Mouse (Mus musculus) heart, embryonic 12.5 days (tissue): ENCODE results near the gene Igf2r. TPM values are rescaled to one million over a fixed set of nuclear protein-coding genes. Genes with fewer than 3 reads are reported as not detected.
A peak's percentile ranks its signal among the peaks of the same experiment; 100 is the strongest.

Experiments
- ATAC-seq: fragments of 200-750 bp; cut with Nextera tagmentation; 2 replicates; pipeline ENCODE4 v1.8.0; 2017; ENCODE audit warnings: moderate TSS enrichment, moderate library complexity; ENCODE audit not compliant: insufficient number of reproducible peaks, low FRiP score
- H3K27ac ChIP-seq: fragments of 300-500 bp; sonication (generic); 2 replicates; pipeline ENCODE4 v1.5.1; 2016; ENCODE audit warnings: mild to moderate bottlenecking, moderate library complexity; ENCODE audit not compliant: poor library complexity, severe bottlenecking
- H3K27me3 ChIP-seq: fragments of 300-500 bp; sonication (generic); replicated peaks from 2 replicates; pipeline ENCODE4 v1.6.1; 2016; ENCODE audit warnings: mild to moderate bottlenecking, moderate library complexity
- H3K36me3 ChIP-seq: fragments of 300-500 bp; sonication (generic); 2 replicates; pipeline ENCODE4 v1.6.1; 2016; ENCODE audit warnings: mild to moderate bottlenecking, moderate library complexity
- H3K4me1 ChIP-seq: fragments of 300-500 bp; sonication (generic); replicated peaks from 2 replicates; pipeline ENCODE4 v1.6.1; 2016; ENCODE audit warnings: mild to moderate bottlenecking
- H3K4me2 ChIP-seq: fragments of 300-500 bp; sonication (generic); 2 replicates; pipeline ENCODE4 v1.6.1; 2016; ENCODE audit warnings: mild to moderate bottlenecking, moderate library complexity
- H3K4me3 ChIP-seq: fragments of 300-500 bp; sonication (generic); 2 replicates; pipeline ENCODE4 v1.5.1; 2016; ENCODE audit warnings: mild to moderate bottlenecking
- H3K9ac ChIP-seq: fragments of 300-500 bp; sonication (generic); 2 replicates; pipeline ENCODE4 v1.6.1; 2016; ENCODE audit warnings: mild to moderate bottlenecking, moderate library complexity
- H3K9me3 ChIP-seq: fragments of 300-500 bp; sonication (generic); replicated peaks from 2 replicates; pipeline ENCODE4 v1.6.1; 2016; ENCODE audit warnings: mild to moderate bottlenecking, moderate library complexity
- WGBS: fragments of 180-500 bp; shearing (Covaris S2); methylation state at CpG from one replicate; pipeline ENCODE4 v1.1.7; 2016; 5-methylcytosine and 5-hydroxymethylcytosine counted together
- polyA plus RNA-seq: library from polyadenylated mRNA; unstranded; fragments of >200 nt; fragmentation: Nextera tagmentation; extraction: Ambion mirVana; gene quantifications from 2 replicates; pipeline ENCODE4 v1.2.1, GENCODE M21; 2016

Igf2r gene
- polyA plus RNA-seq, 1 experiment from 2014 or later = 293 TPM

- no peak overlapping the region for H3K27ac ChIP-seq
- 68% methylated on average over 3 of the region's 3 CpGs for WGBS
- H3K36me3 ChIP-seq = peaks cover 80% of the 10 kb centered on the region
Measured at GRCm38 (mm10) chr17:12727748-12728147, 41.7 kb downstream of the Igf2r start.

GRCm38 (mm10) chr17:12725871-12726270 lies 43.6 kb downstream of the Igf2r start:
- Histone ChIP-seq H3K27me3 (no peaks in the 10 kb centered on the region), H3K4me3 (no peak overlapping the region), H3K9ac (no peak overlapping the region), H3K9me3 (no peaks in the 10 kb centered on the region), H3K4me1 (peaks cover 88% of the 10 kb centered on the region), H3K4me2 (no peak overlapping the region), H3K36me3 (peaks cover 81% of the 10 kb centered on the region), H3K27ac (peak overlapping the region; percentile 96)
- 0 out of 2 replicates have a peak, but pooled peaks have one; percentile 23 for ATAC-seq
- WGBS = 22% methylated on average over 4 of the region's 4 CpGs

More at GRCm38 (mm10) chr17:12727748-12728147, 41.7 kb downstream of the Igf2r start:
- Histone ChIP-seq H3K9me3 (no peaks in the 10 kb centered on the region), H3K4me2 (no peak overlapping the region), H3K4me3 (no peak overlapping the region), H3K4me1 (peaks cover 89% of the 10 kb centered on the region), H3K27me3 (no peaks in the 10 kb centered on the region), H3K9ac (no peak overlapping the region)
- no peak for ATAC-seq

GRCm38 (mm10) chr17:12724767-12725744 lies 44.4 kb downstream of the Igf2r start:
- peaks cover 81% of the 10 kb centered on the region for H3K36me3 ChIP-seq
- H3K4me3 ChIP-seq = no peak overlapping the region
- H3K27me3 ChIP-seq = no peaks in the 10 kb centered on the region
- H3K9ac ChIP-seq = peak overlapping the region; percentile 57
- ATAC-seq = peak; percentile 49
- H3K4me2 ChIP-seq = peak overlapping the region; percentile 11
- peak overlapping the region; percentile 96 for H3K27ac ChIP-seq
- peaks cover 86% of the 10 kb centered on the region for H3K4me1 ChIP-seq
- H3K9me3 ChIP-seq = no peaks in the 10 kb centered on the region
- WGBS = 30% methylated on average over 6 of the region's 6 CpGs

- Histone ChIP-seq H3K4me2 (peak overlapping the region; percentile 11), H3K36me3 (peaks cover 81% of the 10 kb centered on the region), H3K27me3 (no peaks in the 10 kb centered on the region), H3K27ac (peak overlapping the region; percentile 96), H3K4me1 (peaks cover 83% of the 10 kb centered on the region), H3K4me3 (no peak overlapping the region), H3K9me3 (no peaks in the 10 kb centered on the region), H3K9ac (peak overlapping the region; percentile 57; the same call in 1 of the 2 replicates)
- 9% methylated on average over 5 of the region's 5 CpGs for WGBS
- ATAC-seq = peak; percentile 62
Measured at GRCm38 (mm10) chr17:12723986-12724766, 45.3 kb downstream of the Igf2r start.

GRCm38 (mm10) chr17:12722622-12723021 lies 46.8 kb downstream of the Igf2r start:
- H3K9me3 ChIP-seq = no peaks in the 10 kb centered on the region
- H3K27me3 ChIP-seq = no peaks in the 10 kb centered on the region
- WGBS = 52% methylated on average over 8 of the region's 8 CpGs
- H3K4me3 ChIP-seq = no peak overlapping the region
- H3K4me2 ChIP-seq = no peak overlapping the region
- H3K27ac ChIP-seq = peak overlapping the region; percentile 96
- peaks cover 83% of the 10 kb centered on the region for H3K36me3 ChIP-seq
- no peak for ATAC-seq
- H3K4me1 ChIP-seq = peaks cover 86% of the 10 kb centered on the region
- 0 out of 2 replicates have a peak overlapping the region, but pooled peaks have one; percentile 46 for H3K9ac ChIP-seq

GRCm38 (mm10) chr17:12721118-12721886 lies 48.2 kb downstream of the Igf2r start:
- Histone ChIP-seq H3K9me3 (no peaks in the 10 kb centered on the region), H3K27ac (peak overlapping the region; percentile 52; the same call in 1 of the 2 replicates), H3K4me2 (no peak overlapping the region), H3K4me3 (no peak overlapping the region), H3K4me1 (peaks cover 83% of the 10 kb centered on the region), H3K9ac (no peak overlapping the region), H3K36me3 (peaks cover 85% of the 10 kb centered on the region), H3K27me3 (no peaks in the 10 kb centered on the region)
- no peak for ATAC-seq
- WGBS = 64% methylated on average over 5 of the region's 5 CpGs

GRCm38 (mm10) chr17:12718251-12718650 lies 51.2 kb downstream of the Igf2r start:
- WGBS = 57% methylated on average over 7 of the region's 7 CpGs
- Histone ChIP-seq H3K9ac (no peak overlapping the region), H3K27me3 (no peaks in the 10 kb centered on the region), H3K4me2 (no peak overlapping the region), H3K4me3 (no peak overlapping the region), H3K36me3 (peaks cover 97% of the 10 kb centered on the region), H3K4me1 (peaks cover 61% of the 10 kb centered on the region), H3K9me3 (no peaks in the 10 kb centered on the region), H3K27ac (0 out of 2 replicates have a peak overlapping the region, but pooled peaks have one; percentile 35)
- ATAC-seq = no peak

- H3K36me3 ChIP-seq = peaks cover 98% of the 10 kb centered on the region
- peak overlapping the region; percentile 29; the same call in 1 of the 2 replicates for H3K27ac ChIP-seq
- no peaks in the 10 kb centered on the region for H3K9me3 ChIP-seq
- no peak overlapping the region for H3K4me2 ChIP-seq
- H3K4me3 ChIP-seq = no peak overlapping the region
- no peak for ATAC-seq
- 64% methylated on average over 4 of the region's 4 CpGs for WGBS
- H3K4me1 ChIP-seq = peaks cover 55% of the 10 kb centered on the region
- H3K27me3 ChIP-seq = no peaks in the 10 kb centered on the region
- no peak overlapping the region for H3K9ac ChIP-seq
Measured at GRCm38 (mm10) chr17:12717445-12717844, 52.0 kb downstream of the Igf2r start.

GRCm38 (mm10) chr17:12715032-12715431 lies 54.4 kb downstream of the Igf2r start:
- Histone ChIP-seq H3K9ac (no peak overlapping the region), H3K4me1 (peaks cover 37% of the 10 kb centered on the region), H3K27ac (no peak overlapping the region), H3K36me3 (peaks cover 98% of the 10 kb centered on the region), H3K27me3 (no peaks in the 10 kb centered on the region), H3K9me3 (no peaks in the 10 kb centered on the region), H3K4me2 (no peak overlapping the region), H3K4me3 (no peak overlapping the region)
- WGBS = 63% methylated on average over 1 of the region's 1 CpGs
- no peak for ATAC-seq

- H3K4me1 ChIP-seq = peaks cover 30% of the 10 kb centered on the region
- no peak overlapping the region for H3K9ac ChIP-seq
- no peaks in the 10 kb centered on the region for H3K27me3 ChIP-seq
- no peak overlapping the region for H3K4me3 ChIP-seq
- no peak overlapping the region for H3K4me2 ChIP-seq
- H3K36me3 ChIP-seq = peaks cover 96% of the 10 kb centered on the region
- WGBS = 65% methylated on average over 5 of the region's 5 CpGs
- ATAC-seq = no peak
- no peaks in the 10 kb centered on the region for H3K9me3 ChIP-seq
- peak overlapping the region; percentile 23; the same call in 1 of the 2 replicates for H3K27ac ChIP-seq
Measured at GRCm38 (mm10) chr17:12714080-12714561, 55.3 kb downstream of the Igf2r start.
